In genomic region chr16:50045552-50046547, GRCm38 (mm10) we compare ENCODE assay signal across 9 mouse cellular contexts.
DNase-seq lines count a peak whose midpoint lies in the region; ATAC-seq and TF ChIP-seq lines count a peak whose summit lies in the region.
"Had no signal": no experiment of that assay in that cellular context is flagged by ENCODE, and none has a peak within 500 bp of the region (broad histone marks: within the 10 kb centered on the region; RNA-seq: fewer than 3 reads in every experiment).

No protein-coding gene starts in this region.

- H3K4me2 ChIP-seq in hindbrain, embryonic 11.5 days (replicated peaks; ENCODE audit: low read depth, low read length), result peak overlapping the region; percentile 40
- H3K4me2 ChIP-seq in lung, embryonic 15.5 days, result peak overlapping the region; percentile 69

- no peaks in the 10 kb centered on the region for H3K9me3 ChIP-seq in hindbrain, embryonic 11.5 days (ENCODE audit: control insufficient read depth, low read length)
- no peaks in the 10 kb centered on the region for H3K9me3 ChIP-seq in lung, embryonic 15.5 days

- 8% methylated on average over 32 of the region's 32 CpGs for WGBS in hindbrain, embryonic 11.5 days
- 15% methylated on average over 32 of the region's 32 CpGs for WGBS in lung, embryonic 15.5 days
- WGBS in thymus, adult 2 months, result 3% methylated on average over 32 of the region's 32 CpGs

- H3K27ac ChIP-seq in hindbrain, embryonic 11.5 days (ENCODE audit: low read depth, low read length), result no peak overlapping the region
- H3K27ac ChIP-seq in lung, embryonic 15.5 days, result no peak overlapping the region
- H3K27ac ChIP-seq in thymus, adult 2 months (ENCODE audit: control insufficient read depth, insufficient read depth, low read length), result no peak overlapping the region

- peak overlapping the region; percentile 29 for H3K4me3 ChIP-seq in hindbrain, embryonic 11.5 days (ENCODE audit: low read depth, low read length)
- peak overlapping the region; percentile 35 for H3K4me3 ChIP-seq in lung, embryonic 15.5 days
- H3K4me3 ChIP-seq in thymus, adult 2 months (ENCODE audit: control insufficient read depth, insufficient read depth, low read length), result peak overlapping the region; percentile 56
- H3K4me3 ChIP-seq: myocyte had no signal

- peak overlapping the region; percentile 28; the same call in 1 of the 2 replicates for H3K9ac ChIP-seq in hindbrain, embryonic 11.5 days (ENCODE audit: low read depth, low read length)
- H3K9ac ChIP-seq in lung, embryonic 15.5 days, result no peak overlapping the region

- peak; percentile 86 for TF ChIP-seq CTCF in thymus, adult 2 months (IDR thresholded peaks at IDR 0.05; ENCODE audit: borderline replicate concordance, control insufficient read depth, extremely low read depth, insufficient read depth, low read length, poor library complexity)

- no peaks in the 10 kb centered on the region for H3K4me1 ChIP-seq in hindbrain, embryonic 11.5 days (replicated peaks; ENCODE audit: control insufficient read depth, insufficient read depth, low read length)
- 0 out of 2 replicates have a peak, but pooled peaks cover 5% of the 10 kb centered on the region for H3K4me1 ChIP-seq in lung, embryonic 15.5 days
- peaks cover 2% of the 10 kb centered on the region for H3K4me1 ChIP-seq in thymus, adult 2 months (replicated peaks; ENCODE audit: control insufficient read depth, insufficient read depth, low read length)

- H3K27me3 ChIP-seq in hindbrain, embryonic 11.5 days (ENCODE audit: control insufficient read depth, insufficient read depth, low read length), result no peaks in the 10 kb centered on the region
- H3K27me3 ChIP-seq in lung, embryonic 15.5 days, result no peaks in the 10 kb centered on the region
- H3K27me3 ChIP-seq in thymus, adult 2 months (ENCODE audit: control insufficient read depth, insufficient read depth, low read length), result no peaks in the 10 kb centered on the region

- H3K36me3 ChIP-seq in hindbrain, embryonic 11.5 days (ENCODE audit: control insufficient read depth, insufficient read depth, low read length), result no peaks in the 10 kb centered on the region
- H3K36me3 ChIP-seq in lung, embryonic 15.5 days, result no peaks in the 10 kb centered on the region
- no peaks in the 10 kb centered on the region for H3K36me3 ChIP-seq in thymus, adult 2 months (ENCODE audit: control insufficient read depth, insufficient read depth, low read length)

- TF ChIP-seq POLR2A in thymus, adult 2 months (IDR thresholded peaks at IDR 0.05; ENCODE audit: control insufficient read depth, extremely low read depth, insufficient read depth, low read length, poor library complexity), result no peak

- peak; percentile 96 for ATAC-seq in hindbrain, embryonic 11.5 days (ENCODE audit: low FRiP score)
- ATAC-seq in lung, embryonic 15.5 days (ENCODE audit: borderline replicate concordance, extremely low read depth, low FRiP score, low TSS enrichment), result peak; percentile 84; the same call in 1 of the 2 replicates

- DNase-seq in Muller cell, postnatal 12 days (ENCODE audit: inconsistent ontology term), result peak; percentile 72
- peak; percentile 86 for DNase-seq in cerebellum, adult 9-11 months
- peak; percentile 65 to 88 for DNase-seq in frontal cortex, adult 2 months (ENCODE audit: extremely low spot score in 1 of 2, low spot score in 1 of 2)
- peak; percentile 84 for DNase-seq in hindbrain, embryonic 11.5 days (ENCODE audit: low spot score)
- peak; percentile 80 for DNase-seq in layer of hippocampus, adult 9-11 months
- DNase-seq in ovary, adult 18-20 months (ENCODE audit: low spot score), result peak; percentile 62
- peak; percentile 74 for DNase-seq in thymus, adult 2 months
